Mouse (Mus musculus): ENCODE data around the gene Ddx6. TPM values are rescaled to one million over a fixed set of nuclear protein-coding genes. Genes with fewer than 3 reads are reported as not detected.
"Not testable (repeated sequence)": the region's sequence is repeated elsewhere in the genome, so short reads cannot be mapped to it uniquely, and the experiment has no call there.

Gene Ddx6
- 100 to 1,000 TPM in 1 of 2 experiments, 10 to 100 TPM in 1; 99.3 to 101 TPM for total RNA-seq (2021)
- long read RNA-seq, experiment 1, full-length matches to known transcripts = 1 of 46 reads
- long read RNA-seq, experiment 1, partial matches to known transcripts = 0 of 46 reads
- long read RNA-seq, experiment 1, other reads (novel, unspliced or antisense) = 45 of 46 reads
- long read RNA-seq, experiment 2, partial matches to known transcripts = 3 of 14 reads
- long read RNA-seq, experiment 2, other reads (novel, unspliced or antisense) = 11 of 14 reads

GRCm38 (mm10) chr9:44604779-44605615 is at the start of gene Ddx6:
TSS of gene Ddx6 (plus strand) at chr9:44604892.
- peak; percentile 72 to 81 for DNase-seq (ENCODE audit: low spot score in 2 of 2)

- DNase-seq (ENCODE audit: low spot score in 2 of 2) = no peak
Measured at GRCm38 (mm10) chr9:44561597-44561996, 43.1 kb upstream of the Ddx6 start, which contains the start of gene Cxcr5. TSS of gene Cxcr5 (minus strand) at chr9:44561877.

- DNase-seq (ENCODE audit: low spot score in 2 of 2) = no peak
Measured at GRCm38 (mm10) chr9:44562936-44563335, 41.8 kb upstream of the Ddx6 start.

- no peak for DNase-seq (ENCODE audit: low spot score in 2 of 2)
Measured at GRCm38 (mm10) chr9:44565367-44565766, 39.3 kb upstream of the Ddx6 start.

- no peak for DNase-seq (ENCODE audit: low spot score in 2 of 2)
Measured at GRCm38 (mm10) chr9:44567338-44568082, 37.2 kb upstream of the Ddx6 start.

GRCm38 (mm10) chr9:44568083-44568455 is 36.6 kb upstream of the Ddx6 start:
- DNase-seq (ENCODE audit: low spot score in 2 of 2) = no peak

GRCm38 (mm10) chr9:44570939-44571382 is 33.7 kb upstream of the Ddx6 start:
- no peak for DNase-seq (ENCODE audit: low spot score in 2 of 2)

- DNase-seq (ENCODE audit: low spot score in 2 of 2) = no peak
Measured at GRCm38 (mm10) chr9:44573306-44573705, 31.4 kb upstream of the Ddx6 start.

- DNase-seq (ENCODE audit: low spot score in 2 of 2) = no peak
Measured at GRCm38 (mm10) chr9:44575095-44575494, 29.6 kb upstream of the Ddx6 start.

- DNase-seq (ENCODE audit: low spot score in 2 of 2) = not testable (repeated sequence)
Measured at GRCm38 (mm10) chr9:44576046-44576445, 28.6 kb upstream of the Ddx6 start.

- DNase-seq (ENCODE audit: low spot score in 2 of 2) = peak in 1 of 2 experiments; percentile 29
Measured at GRCm38 (mm10) chr9:44579392-44579791, 25.3 kb upstream of the Ddx6 start.

- DNase-seq (ENCODE audit: low spot score in 2 of 2) = no peak
Measured at GRCm38 (mm10) chr9:44580085-44580484, 24.6 kb upstream of the Ddx6 start.

GRCm38 (mm10) chr9:44581423-44581822 is 23.3 kb upstream of the Ddx6 start:
- DNase-seq (ENCODE audit: low spot score in 2 of 2) = no peak

- no peak for DNase-seq (ENCODE audit: low spot score in 2 of 2)
Measured at GRCm38 (mm10) chr9:44582390-44582789, 22.3 kb upstream of the Ddx6 start.

GRCm38 (mm10) chr9:44586640-44587261 is 17.9 kb upstream of the Ddx6 start:
- DNase-seq (ENCODE audit: low spot score in 2 of 2) = no peak

- no peak for DNase-seq (ENCODE audit: low spot score in 2 of 2)
Measured at GRCm38 (mm10) chr9:44587262-44588160, 17.2 kb upstream of the Ddx6 start.

GRCm38 (mm10) chr9:44588605-44589004 is 16.1 kb upstream of the Ddx6 start:
- DNase-seq (ENCODE audit: low spot score in 2 of 2) = no peak

GRCm38 (mm10) chr9:44589095-44589494 is 15.6 kb upstream of the Ddx6 start:
- no peak for DNase-seq (ENCODE audit: low spot score in 2 of 2)

- no peak for DNase-seq (ENCODE audit: low spot score in 2 of 2)
Measured at GRCm38 (mm10) chr9:44590969-44591368, 13.7 kb upstream of the Ddx6 start.

- no peak for DNase-seq (ENCODE audit: low spot score in 2 of 2)
Measured at GRCm38 (mm10) chr9:44591595-44592188, 13.0 kb upstream of the Ddx6 start.
